Mouse (Mus musculus) hindbrain, embryonic 11.5 days (tissue): ENCODE measurements around the gene Thyn1. TPM values are rescaled to one million over a fixed set of nuclear protein-coding genes. Genes with fewer than 3 reads are reported as not detected.

Experiments used
- ATAC-seq: fragments of 200-750 bp; cut with Nextera tagmentation; 2 replicates; pipeline ENCODE4 v1.8.0; 2017; ENCODE audit warnings: mild to moderate bottlenecking, moderate TSS enrichment, moderate library complexity; ENCODE audit not compliant: low FRiP score
- DNase-seq: peaks from one replicate; pipeline ENCODE4 v3.0.0-alpha.2; 2015; ENCODE audit warnings: low spot score
- H3K27ac ChIP-seq: fragments of 300-500 bp; sonication (generic); 2 replicates; pipeline ENCODE4 v1.5.1; 2014; ENCODE audit warnings: mild to moderate bottlenecking, low read depth, low read length
- H3K27me3 ChIP-seq: fragments of 300-500 bp; sonication (generic); 2 replicates; pipeline ENCODE4 v1.6.1; 2014; ENCODE audit warnings: mild to moderate bottlenecking, low read length, moderate library complexity, mixed read lengths; ENCODE audit not compliant: control insufficient read depth, insufficient read depth
- H3K36me3 ChIP-seq: fragments of 300-500 bp; sonication (generic); 2 replicates; pipeline ENCODE4 v1.6.1; 2014; ENCODE audit warnings: mild to moderate bottlenecking, low read length, moderate library complexity, mixed read lengths; ENCODE audit not compliant: control insufficient read depth, insufficient read depth
- H3K4me1 ChIP-seq: fragments of 300-500 bp; sonication (generic); replicated peaks from 2 replicates; pipeline ENCODE4 v1.6.1; 2014; ENCODE audit warnings: low read length, mixed read lengths; ENCODE audit not compliant: control insufficient read depth, insufficient read depth
- H3K4me2 ChIP-seq: fragments of 300-500 bp; sonication (generic); replicated peaks from 2 replicates; pipeline ENCODE4 v1.6.1; 2014; ENCODE audit warnings: mild to moderate bottlenecking, low read depth, low read length
- H3K4me3 ChIP-seq: fragments of 300-500 bp; sonication (generic); 2 replicates; pipeline ENCODE4 v1.5.1; 2014; ENCODE audit warnings: low read depth, low read length
- H3K9ac ChIP-seq: fragments of 300-500 bp; sonication (generic); 2 replicates; pipeline ENCODE4 v1.6.1; 2014; ENCODE audit warnings: low read depth, low read length
- H3K9me3 ChIP-seq: fragments of 300-500 bp; sonication (generic); 2 replicates; pipeline ENCODE4 v1.6.1; 2016; ENCODE audit warnings: low read length; ENCODE audit not compliant: control insufficient read depth
- WGBS: fragments of 180-500 bp; shearing (Covaris S2); extraction: QIAGEN DNeasy Blood & Tissue Kit; methylation state at CpG from one replicate; pipeline ENCODE4 v1.1.7; 2014; 5-methylcytosine and 5-hydroxymethylcytosine counted together
- polyA plus RNA-seq: library from polyadenylated mRNA; unstranded; fragments of >200 nt; fragmentation: Nextera tagmentation; extraction: Ambion mirVana; gene quantifications from 2 replicates; pipeline ENCODE4 v1.2.1, GENCODE M21; 2014

The Thyn1 gene
- polyA plus RNA-seq, 1 experiment from 2014 or later: 164 TPM

DNA sequence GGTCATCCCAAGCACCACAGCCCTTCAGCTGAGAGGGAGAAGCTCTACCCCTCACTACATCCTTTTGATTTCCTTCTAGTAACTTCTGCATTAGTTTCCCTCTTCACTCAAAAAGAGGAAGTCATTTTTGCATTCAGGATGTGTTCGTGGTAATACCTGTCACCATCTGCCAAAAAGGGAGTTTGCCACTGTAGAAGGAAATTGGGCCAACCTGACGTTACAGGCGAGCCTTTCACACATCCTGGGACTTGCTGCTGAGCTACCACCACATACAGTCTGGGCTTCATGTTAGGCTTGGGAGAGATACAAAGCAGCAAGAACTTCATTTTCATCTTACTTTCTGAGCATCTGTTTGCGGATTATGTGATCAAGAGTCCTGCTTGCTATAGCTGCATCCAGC is 24.2 kb downstream of the Thyn1 start:
- no peak overlapping the region for H3K4me3 ChIP-seq
- H3K36me3 ChIP-seq: 0 out of 2 replicates have a peak, but pooled peaks cover 2% of the 10 kb centered on the region
- no peak overlapping the region for H3K4me2 ChIP-seq
- no peaks in the 10 kb centered on the region for H3K9me3 ChIP-seq
- 90% methylated on average over 4 of the region's 4 CpGs for WGBS
- H3K4me1 ChIP-seq: peaks cover 5% of the 10 kb centered on the region
- H3K9ac ChIP-seq: no peak overlapping the region
- H3K27me3 ChIP-seq: no peaks in the 10 kb centered on the region
- DNase-seq (no peak), ATAC-seq (no peak)
- H3K27ac ChIP-seq: no peak overlapping the region

DNA sequence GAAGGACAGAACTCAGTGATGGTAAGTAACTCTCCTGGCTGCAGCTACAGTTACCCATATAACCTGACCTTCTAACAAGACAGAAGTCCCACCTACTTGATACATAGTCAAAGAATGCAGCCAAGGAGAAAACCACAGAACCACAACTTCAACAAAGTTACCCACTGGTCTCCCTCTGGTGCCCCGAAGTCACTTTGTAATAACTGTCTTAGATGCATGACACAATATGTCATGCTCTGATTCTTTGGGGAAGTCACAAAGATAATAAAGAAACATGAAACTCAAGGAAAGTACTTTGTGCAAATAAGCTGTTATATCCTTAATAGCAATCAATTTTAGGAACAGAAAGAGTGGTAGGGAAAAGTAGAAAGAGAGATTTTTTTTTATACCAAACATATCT is 27.2 kb downstream of the Thyn1 start:
- H3K9me3 ChIP-seq: no peaks in the 10 kb centered on the region
- DNase-seq (no peak), ATAC-seq (no peak)
- WGBS: 85% methylated on average over 1 of the region's 1 CpGs
- H3K4me1 ChIP-seq: peaks cover 5% of the 10 kb centered on the region
- H3K36me3 ChIP-seq: no peaks in the 10 kb centered on the region
- H3K9ac ChIP-seq: no peak overlapping the region
- no peak overlapping the region for H3K27ac ChIP-seq
- H3K4me2 ChIP-seq: no peak overlapping the region
- H3K4me3 ChIP-seq: no peak overlapping the region
- no peaks in the 10 kb centered on the region for H3K27me3 ChIP-seq

DNA sequence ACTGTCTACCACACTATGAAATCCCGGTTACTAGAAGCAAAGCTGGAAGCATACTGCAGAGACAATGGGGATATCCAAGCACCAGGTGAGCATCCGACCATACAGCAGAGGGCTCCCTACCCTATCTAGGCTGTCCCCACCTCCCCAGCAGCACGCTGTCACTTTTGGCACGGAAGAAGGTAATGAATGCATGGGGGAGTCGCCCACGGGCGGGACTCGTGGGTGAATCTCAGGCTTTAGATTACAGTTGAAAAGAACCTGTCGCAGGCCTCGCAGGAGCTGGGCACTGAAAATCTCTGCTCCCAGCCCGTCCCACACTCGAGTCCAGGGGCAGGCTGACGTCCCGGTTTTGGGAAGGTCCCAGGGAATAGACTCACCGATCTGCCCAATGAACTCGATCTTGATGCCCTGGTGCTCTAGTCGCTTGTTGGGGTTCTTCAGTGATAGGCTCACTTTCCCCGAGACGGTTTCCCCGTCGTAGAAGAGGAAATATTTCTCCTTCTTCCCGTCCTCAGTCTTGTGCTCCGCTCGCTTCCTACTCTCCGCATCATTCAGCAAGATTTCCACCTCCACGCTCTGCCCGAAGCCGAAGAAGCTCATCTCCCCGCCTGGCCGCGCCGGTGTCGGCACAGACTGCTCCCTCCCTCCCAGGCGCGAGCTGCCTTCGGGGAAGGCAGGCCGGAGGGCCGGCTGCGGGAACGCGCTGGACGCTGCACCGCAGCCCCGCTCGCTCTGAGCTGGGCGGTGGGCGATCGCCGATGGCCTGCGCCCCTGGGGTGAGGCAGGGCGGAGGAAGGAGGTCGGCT is 29.7 kb downstream of the Thyn1 start:
- peak; percentile 69 for DNase-seq
- Histone ChIP-seq H3K27me3 (no peaks in the 10 kb centered on the region), H3K4me3 (peak overlapping the region; percentile 85), H3K4me2 (peak overlapping the region; percentile 93), H3K27ac (peak overlapping the region; percentile 91), H3K4me1 (peaks cover 8% of the 10 kb centered on the region), H3K9ac (peak overlapping the region; percentile 88), H3K36me3 (no peaks in the 10 kb centered on the region), H3K9me3 (no peaks in the 10 kb centered on the region)
- ATAC-seq: peak; percentile 13; the same call in 1 of the 2 replicates
- WGBS: under 1% methylated on average over 49 of the region's 52 CpGs

DNA sequence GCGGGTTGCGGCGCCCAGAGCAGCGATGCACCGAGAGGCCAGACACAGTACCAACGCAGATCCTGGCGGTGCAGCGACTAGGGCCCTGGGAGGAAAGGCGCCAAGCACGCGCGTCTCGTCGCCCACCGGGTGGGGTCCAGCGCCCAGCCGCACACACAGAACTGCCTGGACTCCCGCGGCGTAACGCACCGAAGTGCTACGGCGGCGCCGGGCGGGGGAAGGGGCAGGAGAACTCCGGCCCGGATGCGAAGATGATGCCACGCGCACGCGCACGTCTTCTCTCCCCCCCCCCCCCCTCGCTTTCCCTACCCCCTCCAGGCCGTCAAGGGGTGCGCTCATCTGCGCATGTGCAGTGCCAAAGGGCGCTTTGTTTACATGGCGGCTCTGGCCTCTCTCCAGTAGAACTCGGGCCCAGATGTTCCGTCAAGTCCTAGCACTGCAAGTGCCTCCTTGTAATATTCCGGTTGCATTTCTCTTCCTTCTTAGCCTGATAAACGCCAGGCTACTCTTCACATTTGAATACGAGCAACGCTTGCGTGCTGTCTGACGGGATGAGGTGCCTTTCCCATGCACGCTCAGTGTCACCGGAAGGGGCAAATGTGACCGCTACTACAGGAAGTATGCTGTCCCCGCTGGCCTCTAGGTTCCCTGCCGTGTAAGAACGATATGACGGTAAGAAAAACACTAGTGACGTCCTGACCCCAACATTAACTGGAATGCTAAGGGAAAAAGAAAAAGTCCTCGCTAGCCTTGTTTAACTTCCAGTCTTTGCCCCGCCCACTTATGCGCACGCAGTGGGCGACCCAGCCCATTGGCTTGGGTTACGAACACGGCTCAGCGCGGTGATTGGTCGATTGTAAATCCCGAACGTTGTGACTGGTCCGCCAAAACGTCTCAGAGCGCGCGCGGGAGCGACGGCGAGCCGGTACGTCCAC is 30.6 kb downstream of the Thyn1 start, which contains the start of the genes Vps26b and Ncapd3:
Gene Vps26b (minus strand): TSS at position 238 of the 935 bp plus-strand sequence.
Gene Ncapd3 (plus strand): TSS at position 348 of the 935 bp plus-strand sequence.
- Histone ChIP-seq H3K27me3 (no peaks in the 10 kb centered on the region), H3K9ac (peak within 1 kb of the TSS; percentile 88), H3K27ac (peak within 1 kb of the TSS; percentile 91), H3K4me3 (peak within 1 kb of the TSS; percentile 85), H3K36me3 (no peaks in the 10 kb centered on the region), H3K4me1 (peaks cover 8% of the 10 kb centered on the region), H3K4me2 (peak within 1 kb of the TSS; percentile 93), H3K9me3 (no peaks in the 10 kb centered on the region)
- under 1% methylated on average over 74 of the region's 80 CpGs for WGBS
- DNase-seq: peak; percentile 98
- peak; percentile 94 for ATAC-seq

DNA sequence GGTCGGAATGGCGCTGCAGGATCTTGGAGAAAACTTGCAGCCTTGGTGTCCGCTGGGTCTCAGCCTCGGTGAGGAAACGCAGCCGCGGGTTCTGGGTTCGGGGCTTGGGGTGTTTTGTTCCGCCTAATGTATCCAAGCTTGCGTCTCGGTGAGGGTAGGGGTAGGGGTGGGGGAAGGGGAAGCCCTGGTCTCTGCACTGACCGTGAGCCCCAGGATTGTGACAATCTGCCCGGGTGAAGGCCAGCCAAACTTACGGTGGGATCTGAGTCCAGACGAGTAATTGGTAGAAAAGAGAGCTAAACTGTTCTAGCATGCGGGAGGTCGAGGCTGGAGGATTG is 31.2 kb downstream of the Thyn1 start:
- Histone ChIP-seq H3K4me3 (peak overlapping the region; percentile 85), H3K4me1 (peaks cover 8% of the 10 kb centered on the region), H3K9ac (peak overlapping the region; percentile 55), H3K36me3 (no peaks in the 10 kb centered on the region), H3K9me3 (no peaks in the 10 kb centered on the region), H3K4me2 (peak overlapping the region; percentile 50), H3K27me3 (no peaks in the 10 kb centered on the region), H3K27ac (no peak overlapping the region)
- DNase-seq (no peak), ATAC-seq (peak; percentile 59)
- WGBS: under 1% methylated on average over 17 of the region's 17 CpGs

DNA sequence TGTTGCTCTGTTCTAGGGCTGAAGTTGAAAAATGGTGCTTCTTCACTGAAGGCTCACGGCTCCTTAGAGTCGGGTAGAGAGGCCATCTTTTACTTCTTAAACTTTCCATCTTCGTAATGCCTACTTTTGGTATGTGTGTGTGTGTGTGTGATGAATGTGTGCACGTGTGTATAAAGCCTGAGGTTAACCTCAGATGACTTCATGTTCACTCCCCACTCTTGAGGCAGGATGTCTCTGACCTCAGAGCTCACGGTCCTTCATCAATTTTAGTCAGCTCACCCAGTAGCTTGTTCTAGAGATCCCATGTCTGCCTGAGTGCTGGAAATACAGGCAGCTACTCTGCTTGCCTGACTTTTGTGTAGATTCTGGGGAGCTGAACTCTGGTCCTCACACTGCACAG is 44.4 kb downstream of the Thyn1 start:
- ATAC-seq (no peak), DNase-seq (no peak)
- Histone ChIP-seq H3K4me3 (no peak overlapping the region), H3K4me1 (no peaks in the 10 kb centered on the region), H3K9ac (no peak overlapping the region), H3K9me3 (no peaks in the 10 kb centered on the region), H3K27ac (no peak overlapping the region), H3K4me2 (no peak overlapping the region), H3K36me3 (peaks cover 7% of the 10 kb centered on the region; the same call in 1 of the 2 replicates), H3K27me3 (no peaks in the 10 kb centered on the region)
- 91% methylated on average over 5 of the region's 5 CpGs for WGBS

DNA sequence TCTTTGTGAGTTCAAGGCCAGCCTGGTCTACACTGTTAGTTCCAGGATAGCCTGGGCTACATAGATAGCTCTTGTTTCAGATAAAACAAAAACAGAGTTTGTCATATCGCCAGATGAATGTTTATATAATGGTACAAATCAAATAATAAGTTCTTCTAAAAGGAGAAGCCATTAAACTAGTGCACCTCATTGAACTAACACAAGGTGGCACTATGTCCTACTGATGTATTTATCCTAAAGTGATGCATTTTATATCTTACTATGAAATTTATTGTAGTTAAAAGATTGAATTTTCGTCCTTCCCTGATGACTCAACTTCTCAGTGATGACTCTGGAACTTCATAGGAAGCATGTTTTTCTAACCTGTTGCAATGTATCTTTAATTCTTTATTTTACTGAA is 50.0 kb downstream of the Thyn1 start:
- H3K9ac ChIP-seq: no peak overlapping the region
- H3K4me3 ChIP-seq: no peak overlapping the region
- H3K4me2 ChIP-seq: no peak overlapping the region
- no peaks in the 10 kb centered on the region for H3K27me3 ChIP-seq
- peaks cover 13% of the 10 kb centered on the region; the same call in 1 of the 2 replicates for H3K36me3 ChIP-seq
- 92% methylated on average over 2 of the region's 2 CpGs for WGBS
- H3K27ac ChIP-seq: no peak overlapping the region
- DNase-seq (no peak), ATAC-seq (no peak)
- H3K9me3 ChIP-seq: no peaks in the 10 kb centered on the region
- H3K4me1 ChIP-seq: no peaks in the 10 kb centered on the region
